Mouse (Mus musculus) ES-Bruce4 (cell line): ENCODE results near the gene Ccdc148.

Experiments
- CTCF ChIP-seq: IDR thresholded peaks from one replicate; pipeline ENCODE4 v1.8.1; 2011; ENCODE audit warnings: low read depth, low read length
- POLR2A ChIP-seq: IDR thresholded peaks from one replicate; pipeline ENCODE4 v1.8.1; 2011; ENCODE audit warnings: low read length; ENCODE audit not compliant: insufficient read depth

DNA sequence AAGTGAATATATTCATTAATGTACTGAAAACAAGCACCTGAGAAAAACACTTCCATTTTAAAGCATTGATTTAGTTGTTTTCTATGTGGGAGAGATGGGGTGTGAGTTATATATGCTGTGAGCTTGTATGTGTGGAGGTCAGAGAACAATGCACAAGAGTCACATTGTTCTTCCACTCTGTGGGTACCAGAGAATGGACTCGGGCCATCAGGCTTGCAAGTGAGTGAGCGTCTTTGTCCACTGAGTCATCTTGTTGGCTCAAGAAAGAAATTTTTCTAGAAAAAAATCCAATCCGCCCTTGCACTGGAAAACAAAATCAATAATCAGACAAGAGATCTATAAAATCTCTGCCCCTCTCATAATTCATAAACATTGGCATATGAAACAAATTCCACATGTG lies 135.9 kb downstream of the Ccdc148 start:
- TF ChIP-seq POLR2A (no peak), CTCF (no peak)
